Mouse (Mus musculus) small intestine, adult 2 months (tissue): ENCODE measurements around the gene Dnajc4. TPM values are rescaled to one million over a fixed set of nuclear protein-coding genes. Genes with fewer than 3 reads are reported as not detected.

Experiments used
- H3K27ac ChIP-seq: fragments of 200-500 bp; 2 replicates; pipeline ENCODE4 v1.5.1; 2012; ENCODE audit warnings: low read depth, low read length, control low read depth, inconsistent platforms; ENCODE audit not compliant: insufficient read depth
- H3K27me3 ChIP-seq: fragments of 200-500 bp; 2 replicates; pipeline ENCODE4 v1.6.1; 2012; ENCODE audit warnings: mild to moderate bottlenecking, moderate library complexity, low read length, inconsistent platforms; ENCODE audit not compliant: control insufficient read depth, insufficient read depth
- H3K36me3 ChIP-seq: fragments of 200-500 bp; 2 replicates; pipeline ENCODE4 v1.6.1; 2012; ENCODE audit warnings: mild to moderate bottlenecking, low read length, control low read depth, inconsistent platforms; ENCODE audit not compliant: control insufficient read depth, insufficient read depth
- H3K4me1 ChIP-seq: fragments of 200-500 bp; 2 replicates; pipeline ENCODE4 v1.6.1; 2012; ENCODE audit warnings: low read length, inconsistent platforms, mixed read lengths; ENCODE audit not compliant: control insufficient read depth, insufficient read depth, insufficient read length
- H3K4me3 ChIP-seq: fragments of 200-500 bp; 2 replicates; pipeline ENCODE4 v1.5.1; 2012; ENCODE audit warnings: low read depth, mild to moderate bottlenecking, control low read depth, inconsistent platforms, low read length, moderate library complexity
- CTCF ChIP-seq: fragments of 200-500 bp; IDR thresholded peaks from 2 replicates; pipeline ENCODE4 v1.5.1; 2012; ENCODE audit warnings: low read depth, mild to moderate bottlenecking, control low read depth, inconsistent platforms, low read length, moderate library complexity, mixed read lengths; ENCODE audit not compliant: insufficient replicate concordance, insufficient read length; ENCODE audit errors: extremely low read depth
- POLR2A ChIP-seq: fragments of 200-500 bp; IDR thresholded peaks from 2 replicates; pipeline ENCODE4 v1.6.1; 2012; ENCODE audit warnings: low read depth, mild to moderate bottlenecking, control low read depth, inconsistent platforms, low read length, moderate library complexity
- WGBS: fragments of 180-500 bp; shearing (Covaris S2); methylation state at CpG from one replicate; pipeline ENCODE4 v1.1.7; 2018; 5-methylcytosine and 5-hydroxymethylcytosine counted together
- polyA plus RNA-seq: library from polyadenylated mRNA; depleted of rRNA; stranded (reverse); fragments of >200 nt; gene quantifications from 2 replicates; pipeline ENCODE4 v1.2.3, GENCODE M21; 2012

Gene Dnajc4
- polyA plus RNA-seq, 1 experiment, result 53.4 TPM

DNA sequence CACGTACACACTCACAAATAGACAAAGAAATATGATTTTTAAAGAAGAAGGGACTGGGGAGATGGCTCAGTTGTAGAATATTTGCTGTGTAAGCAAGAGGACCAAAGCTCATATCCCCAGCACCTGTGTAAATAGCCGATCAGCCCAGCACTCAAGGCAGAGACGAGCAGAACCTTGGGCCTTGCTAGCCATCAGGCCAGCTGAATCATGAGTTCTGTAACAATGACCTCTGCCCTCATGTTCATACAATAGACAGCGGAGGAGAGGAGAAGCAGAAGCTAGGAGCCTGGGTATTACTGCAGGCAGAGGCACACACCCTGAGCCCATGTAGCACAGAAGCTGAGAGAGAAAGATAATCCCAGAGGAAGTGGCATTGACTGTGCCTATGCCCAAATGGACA is 20.1 kb upstream of the Dnajc4 start:
- no peaks in the 10 kb centered on the region for H3K36me3 ChIP-seq
- no peak for TF ChIP-seq POLR2A
- TF ChIP-seq CTCF, result no peak
- no peaks in the 10 kb centered on the region for H3K27me3 ChIP-seq
- no peak overlapping the region for H3K4me3 ChIP-seq
- 34% methylated on average over 4 of the region's 4 CpGs for WGBS
- peak overlapping the region; percentile 52 for H3K27ac ChIP-seq
- H3K4me1 ChIP-seq, result peaks cover 2% of the 10 kb centered on the region; the same call in 1 of the 2 replicates

DNA sequence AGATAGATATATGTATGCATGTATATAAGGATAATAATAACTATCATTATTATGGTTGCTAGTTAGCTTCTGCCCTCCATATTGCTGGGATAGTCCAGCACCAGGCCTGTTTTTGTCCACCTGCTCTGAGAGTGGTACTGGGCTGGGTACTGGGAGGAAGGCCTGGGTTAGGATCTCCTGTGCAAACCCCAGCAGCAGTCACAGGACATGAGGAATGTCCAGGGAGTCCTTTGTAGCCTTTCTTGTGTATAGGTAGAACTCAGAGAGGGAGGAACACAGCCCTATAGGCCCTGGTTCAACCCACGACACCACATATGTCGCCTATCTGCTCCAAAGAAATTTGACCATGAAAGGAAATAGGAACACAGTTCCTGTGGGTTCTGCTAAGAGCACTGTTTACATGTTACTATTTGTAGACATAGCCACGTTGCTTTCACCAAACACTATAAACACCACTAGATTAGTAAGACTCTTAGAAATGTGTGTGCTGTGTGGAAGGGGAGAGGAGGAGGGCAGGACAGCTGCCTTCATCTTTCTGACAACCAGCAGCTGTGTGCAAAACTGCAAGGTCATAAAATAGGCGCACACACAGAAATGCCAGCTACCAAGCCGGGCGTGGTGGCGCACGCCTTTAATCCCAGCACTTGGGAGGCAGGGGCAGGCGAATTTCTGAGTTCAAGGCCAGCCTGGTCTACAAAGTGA is 14.7 kb upstream of the Dnajc4 start:
- TF ChIP-seq CTCF, result no peak
- Histone ChIP-seq H3K27me3 (no peaks in the 10 kb centered on the region), H3K27ac (peak overlapping the region; percentile 67), H3K4me3 (no peak overlapping the region), H3K4me1 (no peaks in the 10 kb centered on the region), H3K36me3 (no peaks in the 10 kb centered on the region)
- WGBS, result 59% methylated on average over 9 of the region's 9 CpGs

DNA sequence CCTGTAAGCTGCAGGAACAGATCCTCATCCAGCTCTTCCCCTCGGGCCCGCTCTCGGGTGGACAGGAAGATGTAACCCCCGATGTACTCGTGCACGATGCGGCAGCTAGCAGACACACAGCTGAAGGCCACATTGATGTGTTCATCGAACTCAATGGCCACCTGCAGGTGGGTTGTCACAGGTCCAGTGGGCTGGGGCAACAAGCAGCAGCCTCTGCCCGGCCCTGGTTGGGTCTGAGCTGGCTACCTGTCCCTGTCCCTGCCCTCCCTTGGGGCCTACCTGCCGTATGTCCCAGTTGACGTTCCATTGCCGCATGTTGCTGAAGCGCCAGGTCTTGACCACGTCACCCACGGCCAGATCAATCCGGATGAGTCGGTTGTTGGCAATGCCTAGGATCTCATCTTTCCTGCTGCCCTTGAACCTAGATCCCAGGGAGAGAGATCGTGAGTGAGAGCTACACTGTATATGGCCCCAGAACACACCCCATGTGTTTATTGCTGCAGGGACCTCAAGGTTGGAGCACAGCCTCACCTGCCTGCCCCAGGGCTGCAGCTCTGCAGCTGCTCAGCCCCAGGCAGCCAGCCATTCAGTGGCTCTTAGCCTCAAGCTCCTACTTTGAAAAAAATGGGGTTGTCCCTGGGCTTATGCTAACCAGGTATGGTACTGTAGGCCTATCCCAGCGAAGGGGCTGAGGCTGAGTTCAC is 7.1 kb upstream of the Dnajc4 start:
- Histone ChIP-seq H3K4me1 (peaks cover 23% of the 10 kb centered on the region), H3K27ac (peak overlapping the region; percentile 2; the same call in 1 of the 2 replicates), H3K4me3 (no peak overlapping the region), H3K27me3 (no peaks in the 10 kb centered on the region), H3K36me3 (peaks cover 7% of the 10 kb centered on the region)
- TF ChIP-seq CTCF (no peak), POLR2A (no peak)
- 69% methylated on average over 19 of the region's 19 CpGs for WGBS

DNA sequence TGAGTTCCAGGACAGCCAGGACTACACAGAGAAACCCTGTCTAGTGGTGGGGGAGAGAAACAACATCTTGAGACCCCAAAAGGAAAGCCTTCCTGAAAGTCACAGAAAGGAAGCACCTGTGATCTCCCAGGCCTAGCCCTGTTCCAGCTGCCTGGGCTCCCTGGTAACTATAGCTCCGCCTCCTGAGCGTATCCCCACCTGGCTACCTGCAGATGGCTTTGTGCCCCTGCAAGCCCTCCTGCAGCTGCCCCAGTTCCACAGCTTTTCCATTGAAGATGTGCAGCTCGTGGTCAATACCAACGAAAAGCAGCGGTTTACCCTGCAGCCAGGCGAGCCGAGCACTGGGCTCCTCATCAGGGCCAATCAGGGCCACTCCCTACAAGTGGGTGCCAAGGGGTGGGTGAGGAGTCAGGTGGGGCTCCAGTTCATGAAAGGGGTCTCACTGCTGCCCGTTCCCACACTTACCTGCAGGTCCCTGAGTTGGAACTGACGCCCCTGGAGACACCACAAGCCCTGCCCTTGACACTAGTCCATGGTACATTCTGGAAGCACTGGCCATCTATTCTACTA is 5.4 kb upstream of the Dnajc4 start:
- Histone ChIP-seq H3K4me1 (peaks cover 23% of the 10 kb centered on the region), H3K4me3 (no peak overlapping the region), H3K27me3 (no peaks in the 10 kb centered on the region), H3K36me3 (peaks cover 7% of the 10 kb centered on the region), H3K27ac (no peak overlapping the region)
- 87% methylated on average over 9 of the region's 9 CpGs for WGBS
- no peak for TF ChIP-seq POLR2A

DNA sequence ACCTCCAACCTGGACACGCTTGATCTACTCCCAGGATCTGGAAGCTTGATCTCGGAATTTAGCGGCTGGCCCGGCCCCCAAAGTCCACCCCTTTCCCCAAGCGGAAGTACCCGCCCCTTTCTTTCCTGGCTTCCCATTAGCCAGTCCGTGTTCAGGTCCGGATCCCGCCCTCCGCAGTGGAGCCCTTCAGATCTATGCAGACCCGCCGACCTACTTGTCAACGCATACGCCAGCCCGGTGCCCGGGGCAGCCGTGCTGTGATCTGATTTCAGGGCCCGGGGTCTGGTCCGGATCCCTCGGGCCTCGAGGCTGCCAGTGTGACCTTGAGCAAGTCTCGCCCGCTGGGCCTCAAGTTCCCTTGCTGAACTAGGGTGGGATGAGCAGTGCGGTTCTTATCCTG is 3.6 kb upstream of the Dnajc4 start, which contains the start of the genes Nudt22 and Trpt1:
Nudt22 (minus strand) TSS at position 112 of the 400 bp plus-strand sequence.
Trpt1 (plus strand) TSS at position 126 of the 400 bp plus-strand sequence.
- H3K36me3 ChIP-seq, result peaks cover 7% of the 10 kb centered on the region
- no peak for TF ChIP-seq CTCF
- TF ChIP-seq POLR2A, result peak; percentile 74
- peak within 1 kb of the TSS; percentile 56 for H3K27ac ChIP-seq
- peaks cover 23% of the 10 kb centered on the region for H3K4me1 ChIP-seq
- H3K4me3 ChIP-seq, result peak within 1 kb of the TSS; percentile 84
- 1% methylated on average over 24 of the region's 24 CpGs for WGBS
- H3K27me3 ChIP-seq, result no peaks in the 10 kb centered on the region

DNA sequence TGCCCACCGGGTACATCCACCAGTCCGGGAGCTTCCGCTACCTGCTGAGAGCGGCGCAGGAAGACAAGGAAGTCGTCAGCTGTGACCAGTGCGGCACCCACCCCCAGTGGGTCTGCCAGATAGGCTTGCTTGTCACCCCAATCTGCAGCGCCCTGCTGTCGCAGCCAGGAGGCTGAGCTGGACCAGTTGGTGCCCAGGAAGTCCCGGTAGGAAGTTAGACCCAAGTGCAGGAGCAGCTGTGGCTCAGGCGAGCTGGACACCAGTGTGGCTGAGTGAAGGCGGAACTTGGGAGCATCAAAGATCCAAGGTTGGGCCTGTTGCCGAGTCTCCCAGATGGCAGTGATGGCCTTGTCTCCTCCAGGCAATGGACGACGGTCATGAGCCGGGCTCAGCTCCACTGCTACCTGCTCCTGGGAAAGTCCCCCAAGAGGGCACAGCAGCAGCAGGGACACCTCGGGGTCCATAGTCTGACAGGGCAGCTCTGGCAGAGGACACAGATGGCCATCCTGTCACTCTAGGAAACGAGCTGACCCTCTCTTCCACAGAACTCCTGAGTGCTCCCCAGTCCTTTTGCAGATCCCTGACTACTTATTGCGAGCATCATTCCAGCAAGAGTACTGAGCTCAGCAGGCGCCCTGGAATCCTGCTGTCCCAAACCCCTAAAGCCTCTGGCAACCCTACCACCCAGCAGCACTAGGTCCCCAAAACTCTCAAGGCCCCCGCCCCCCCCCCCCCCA is 3.1 kb upstream of the Dnajc4 start:
- peaks cover 23% of the 10 kb centered on the region for H3K4me1 ChIP-seq
- H3K4me3 ChIP-seq, result peak overlapping the region; percentile 84
- TF ChIP-seq CTCF (no peak), POLR2A (no peak)
- peak overlapping the region; percentile 56 for H3K27ac ChIP-seq
- H3K36me3 ChIP-seq, result peaks cover 7% of the 10 kb centered on the region
- 30% methylated on average over 21 of the region's 21 CpGs for WGBS
- no peaks in the 10 kb centered on the region for H3K27me3 ChIP-seq
